Mouse (Mus musculus): ENCODE results near the gene Itih2.

Gene Itih2

DNA sequence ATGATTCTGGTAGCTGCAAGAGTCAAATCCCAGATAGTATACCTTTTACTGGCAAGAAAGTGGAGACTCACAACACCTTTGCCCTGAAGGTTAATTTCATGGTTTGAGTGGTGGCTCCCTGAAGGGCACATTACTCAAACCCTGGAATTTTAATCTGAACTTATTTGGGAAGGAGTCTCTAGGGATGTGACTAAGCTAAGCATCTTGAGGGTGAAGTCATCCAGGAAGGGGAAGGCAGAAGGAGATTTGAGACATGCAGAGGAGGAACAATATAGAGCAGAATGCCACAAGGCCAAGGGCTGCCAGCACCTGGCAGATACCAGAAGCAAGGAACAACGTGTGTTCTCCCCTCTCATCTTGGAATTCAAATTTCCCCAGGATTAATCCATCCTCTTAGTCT is 12.4 kb downstream of the Itih2 start:
- no peak for DNase-seq (ENCODE audit: low spot score in 2 of 2)

DNA sequence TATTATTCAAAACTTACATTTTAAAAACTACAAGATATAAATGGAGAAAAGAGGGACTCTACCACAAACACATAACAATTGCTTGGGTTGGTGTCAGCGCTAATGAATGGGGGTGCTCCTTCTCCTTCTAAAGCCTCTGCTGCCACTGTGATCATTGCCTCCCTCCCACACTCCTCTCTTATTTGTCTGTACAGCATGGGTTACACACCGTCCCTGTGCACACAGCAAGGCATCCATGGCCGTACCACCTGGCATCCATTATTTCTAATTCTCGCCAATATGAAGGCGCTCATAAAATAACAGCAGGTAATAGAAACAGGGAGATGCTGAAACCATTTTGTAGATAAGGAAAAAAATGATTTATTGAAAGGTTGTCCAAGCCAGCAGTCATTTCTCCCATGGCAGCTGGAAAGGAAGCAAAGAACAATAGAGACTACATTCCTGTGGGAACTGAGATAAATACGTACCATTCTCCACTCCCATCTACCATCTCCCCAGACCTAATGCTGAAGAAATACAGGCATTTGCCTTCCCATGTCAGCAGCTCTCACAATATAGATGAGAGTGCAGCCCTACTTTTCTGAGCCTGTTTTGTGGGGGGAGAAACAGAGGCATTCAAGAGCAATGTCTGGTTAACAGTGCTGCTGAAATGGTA is 22.5 kb downstream of the Itih2 start:
- DNase-seq (ENCODE audit: low spot score in 2 of 2) = no peak

DNA sequence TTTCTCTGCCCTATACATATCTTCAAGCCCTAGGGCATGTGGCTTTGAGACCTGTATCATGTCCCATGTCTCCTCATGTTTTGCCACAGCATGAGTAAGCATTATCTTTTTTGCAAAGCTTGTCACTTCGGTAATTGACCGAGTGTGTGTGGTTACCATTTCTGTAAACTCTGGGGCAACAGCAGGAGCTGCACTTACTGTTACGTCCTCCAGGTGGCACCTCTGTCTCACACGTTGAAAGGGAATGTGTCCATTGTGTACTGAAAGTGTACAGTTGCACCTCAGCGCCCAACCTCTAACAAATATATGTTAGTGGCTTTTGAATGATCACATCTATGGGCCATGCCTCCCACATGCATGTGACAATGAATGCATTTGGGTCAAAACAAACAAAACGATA is 30.0 kb downstream of the Itih2 start:
- peak; percentile 22 to 47 for DNase-seq (ENCODE audit: low spot score in 2 of 2)

DNA sequence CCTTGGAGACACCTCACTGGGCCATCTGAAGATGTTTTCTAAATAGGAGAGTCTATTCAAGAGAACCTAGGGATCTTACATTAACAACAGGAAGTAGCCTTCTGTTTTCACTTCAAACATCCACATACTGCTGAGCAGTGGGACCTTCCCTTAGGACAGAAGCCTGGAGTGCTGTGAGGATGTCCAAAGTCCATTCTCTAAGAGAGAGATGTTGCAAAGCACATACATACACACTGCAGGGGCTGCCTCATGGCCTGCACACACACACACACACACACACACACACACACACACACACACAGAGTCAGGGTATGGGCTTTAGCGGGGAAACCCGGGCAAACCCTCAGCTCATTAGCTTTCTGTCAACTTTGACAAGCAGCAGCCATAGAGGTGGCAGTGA is 30.7 kb downstream of the Itih2 start:
- no peak for DNase-seq (ENCODE audit: low spot score in 2 of 2)

DNA sequence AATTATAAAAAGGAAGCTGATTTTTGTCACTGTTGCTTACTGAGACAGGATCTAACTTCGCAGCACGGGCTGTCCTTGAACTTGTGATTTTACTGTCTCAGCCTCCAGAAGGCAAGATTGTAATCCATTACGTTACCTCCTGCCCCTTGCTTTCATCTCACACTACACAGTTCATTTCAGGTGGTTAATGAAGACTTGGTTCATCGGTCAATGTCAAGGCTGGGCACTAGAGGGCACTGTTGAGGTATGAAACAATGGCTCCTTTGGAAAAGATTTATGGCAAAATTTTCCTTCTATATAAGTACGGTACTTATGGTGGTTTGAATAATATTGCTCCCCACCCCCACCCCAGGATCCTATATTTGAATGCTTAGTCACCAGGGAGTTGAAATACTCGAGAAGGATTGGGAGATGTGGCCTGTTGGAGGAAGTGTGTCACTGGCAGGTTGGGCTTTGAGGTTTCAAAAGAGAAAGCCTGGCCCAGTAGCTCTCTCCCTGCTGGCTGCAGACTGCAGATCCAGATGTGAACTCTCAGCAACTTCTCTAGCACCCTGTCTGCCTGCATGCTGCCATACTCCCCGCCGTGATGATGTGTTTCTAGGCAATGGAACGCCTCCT is 32.5 kb downstream of the Itih2 start:
- no peak for DNase-seq (ENCODE audit: low spot score in 2 of 2)

DNA sequence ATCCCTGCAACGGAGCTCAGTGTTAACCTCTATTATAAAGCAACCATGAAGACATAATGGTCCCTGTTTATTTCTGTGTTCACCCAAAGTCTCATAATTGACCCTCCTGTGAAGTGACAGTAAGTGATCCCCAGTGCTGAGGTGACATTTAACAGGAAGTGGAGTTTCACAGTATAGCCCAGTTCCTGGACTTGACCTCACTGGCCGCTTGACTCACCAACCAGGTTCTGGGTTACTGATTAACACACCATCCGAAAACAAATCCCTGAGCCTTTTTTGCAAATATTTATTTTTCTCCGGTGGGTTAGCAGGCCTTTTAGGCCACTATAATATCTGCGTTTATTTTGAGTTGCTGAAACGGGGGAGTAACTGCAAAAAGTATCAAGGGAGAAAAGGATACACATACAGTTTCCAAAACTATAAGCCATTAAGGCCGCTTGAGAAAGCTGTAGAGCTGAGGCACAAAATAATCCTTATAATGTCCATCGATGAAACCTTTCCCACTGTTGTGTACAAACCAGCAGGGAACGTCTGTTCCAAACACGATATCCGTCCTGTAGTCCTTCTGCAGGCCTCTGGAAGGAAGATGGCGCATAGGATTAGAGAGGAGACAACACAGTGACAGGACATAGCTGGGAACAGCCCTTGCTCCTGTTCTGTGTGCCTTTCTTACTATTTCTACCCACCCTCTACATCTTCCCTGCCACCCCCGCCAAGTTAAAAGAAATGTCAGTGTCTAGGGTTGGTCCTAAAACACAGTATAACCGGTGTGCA is 36.7 kb downstream of the Itih2 start:
- no peak for DNase-seq (ENCODE audit: low spot score in 2 of 2)

DNA sequence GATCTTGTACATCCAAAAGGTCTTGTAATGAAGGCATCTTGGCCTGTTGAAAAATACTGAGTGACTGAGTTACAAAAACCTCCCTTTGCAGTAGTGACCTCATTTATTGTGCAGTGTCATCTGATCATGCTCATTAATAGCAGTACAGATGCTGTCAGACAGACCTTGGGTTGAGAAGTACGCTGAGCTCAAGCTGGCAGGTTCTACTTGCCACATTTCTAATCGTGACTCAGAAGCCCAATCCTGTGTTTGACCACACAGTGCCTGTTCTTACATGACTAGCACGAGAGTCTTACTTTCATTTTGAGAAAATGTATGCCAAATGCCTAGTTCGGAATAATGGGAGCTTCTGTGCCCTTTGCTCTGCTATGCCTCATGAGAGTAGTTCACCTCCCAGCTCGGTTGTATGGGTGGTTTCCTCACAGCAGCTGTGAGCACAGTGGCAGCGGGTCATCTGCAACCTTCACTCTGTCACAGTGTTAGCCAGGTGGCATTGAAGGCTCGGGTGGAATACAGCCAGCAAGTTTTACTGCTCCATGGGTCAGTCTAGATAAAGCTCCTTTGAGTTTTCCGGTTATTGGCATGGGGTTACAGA is 43.8 kb downstream of the Itih2 start:
- peak in 1 of 2 experiments; percentile 21 for DNase-seq (ENCODE audit: low spot score in 2 of 2)

DNA sequence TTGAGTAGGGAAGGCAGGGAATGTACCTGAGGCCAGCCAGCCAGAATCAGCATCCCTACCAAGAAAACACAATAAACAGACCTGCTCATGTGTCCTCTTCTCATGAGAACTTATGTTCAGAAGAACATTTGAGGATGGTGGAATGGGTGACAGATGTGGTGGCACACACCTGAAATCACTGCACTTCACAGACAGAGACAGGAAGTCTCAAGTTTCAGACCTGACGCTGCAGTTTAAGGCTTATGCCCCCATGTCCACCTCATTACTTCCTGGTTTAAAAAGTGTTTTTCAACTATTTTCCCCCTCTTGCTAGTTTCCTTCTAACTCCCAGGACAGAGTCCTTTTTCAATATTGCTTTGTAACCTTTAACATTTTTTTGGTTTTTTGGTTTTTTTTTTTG is 48.5 kb downstream of the Itih2 start:
- DNase-seq (ENCODE audit: low spot score in 2 of 2) = no peak

DNA sequence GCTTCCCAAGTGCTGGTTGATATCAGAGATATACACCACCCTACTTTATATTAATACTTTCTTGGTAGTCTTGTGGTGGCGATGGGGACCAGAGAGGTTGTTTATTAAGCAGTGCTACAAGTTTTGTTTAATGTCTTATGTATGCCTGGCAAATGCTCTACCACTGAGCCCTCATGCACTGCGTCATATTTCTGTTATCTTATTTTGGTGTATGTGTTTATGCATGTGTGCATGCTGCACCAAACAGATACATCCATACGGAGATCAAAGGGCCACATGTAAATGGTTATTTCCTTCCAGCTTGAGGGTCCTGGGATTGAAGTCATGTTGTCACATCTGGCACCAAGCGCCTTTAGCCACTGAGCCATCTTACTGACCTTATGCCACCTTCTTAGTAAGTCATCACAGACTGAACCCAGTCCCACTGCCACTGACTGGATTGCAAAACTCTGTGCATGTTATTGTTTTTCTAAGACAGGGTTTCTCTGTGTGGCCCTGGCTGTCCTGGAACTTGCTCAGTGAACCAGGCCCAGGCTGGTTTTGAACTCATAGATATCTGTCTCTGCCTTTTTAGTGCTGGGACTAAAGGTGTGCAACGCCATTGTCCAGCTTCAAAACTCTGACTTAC is 49.6 kb downstream of the Itih2 start:
- DNase-seq (ENCODE audit: low spot score in 2 of 2) = no peak

DNA sequence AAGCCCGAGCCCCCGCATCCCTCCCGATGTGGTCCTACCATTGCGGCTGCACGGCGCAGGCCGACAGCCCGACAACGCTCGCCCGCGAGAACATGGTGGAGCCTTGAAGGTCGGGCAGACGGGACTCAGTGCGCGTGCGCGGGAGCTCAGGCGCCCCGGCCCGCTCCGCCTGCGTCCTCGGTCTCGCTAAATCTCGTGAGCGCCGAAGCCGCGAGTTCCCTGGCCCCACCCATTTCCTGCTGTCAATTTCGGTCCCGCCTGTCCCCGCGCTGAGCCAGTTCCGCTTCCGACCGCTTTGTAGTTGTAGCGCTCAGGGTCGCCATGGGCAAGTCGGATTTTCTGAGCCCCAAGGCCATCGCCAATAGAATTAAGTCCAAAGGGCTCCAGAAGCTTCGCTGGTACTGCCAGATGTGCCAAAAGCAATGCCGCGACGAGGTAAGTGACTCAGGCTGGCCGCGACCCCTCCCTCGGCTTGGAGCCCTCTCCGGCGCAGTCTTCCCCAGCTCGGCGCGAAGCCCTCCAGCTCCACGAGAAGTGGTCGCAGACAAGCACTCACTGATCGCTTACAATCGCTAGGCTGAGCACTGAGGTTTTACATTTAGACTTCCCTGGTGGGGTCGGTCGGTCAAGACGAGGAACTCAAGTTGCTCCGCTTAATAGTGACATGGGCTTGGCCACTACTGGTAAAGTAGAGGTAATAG is 50.7 kb downstream of the Itih2 start, which contains the start of the genes Atp5c1 and Kin:
Gene Atp5c1 (minus strand): TSS at position 201 of the 701 bp plus-strand sequence.
Gene Kin (plus strand): TSS at position 284 of the 701 bp plus-strand sequence.
- peak; percentile 89 to 96 for DNase-seq (ENCODE audit: low spot score in 2 of 2)

DNA sequence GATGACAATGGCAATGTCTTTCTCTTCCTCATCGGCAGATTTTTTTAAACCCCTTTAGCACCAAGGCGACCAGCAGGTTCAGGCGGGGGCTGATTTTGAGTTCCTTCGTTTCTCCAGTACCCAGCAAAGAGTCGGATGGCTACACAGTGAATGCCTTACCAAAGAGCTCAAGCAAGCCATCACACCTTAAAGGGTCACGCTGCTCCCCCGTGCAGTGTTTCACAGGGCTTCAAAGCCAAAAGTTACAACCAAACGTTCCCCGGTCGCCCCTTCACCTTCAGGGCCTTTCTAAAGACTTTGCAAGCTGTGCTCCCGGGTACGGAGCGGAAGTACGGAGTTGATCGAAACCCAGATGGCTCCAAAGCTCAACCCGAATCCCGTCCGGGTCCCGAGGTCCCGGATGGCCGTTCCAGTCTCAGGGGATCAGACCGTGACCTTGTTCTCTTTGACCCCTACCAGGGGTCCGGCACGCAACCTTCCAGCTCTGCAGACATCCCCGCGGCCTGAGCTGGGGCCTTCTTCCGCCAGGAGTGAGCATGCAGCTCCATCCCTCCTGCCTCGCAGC is 51.4 kb downstream of the Itih2 start:
- DNase-seq (ENCODE audit: low spot score in 2 of 2) = peak in 1 of 2 experiments; percentile 5

DNA sequence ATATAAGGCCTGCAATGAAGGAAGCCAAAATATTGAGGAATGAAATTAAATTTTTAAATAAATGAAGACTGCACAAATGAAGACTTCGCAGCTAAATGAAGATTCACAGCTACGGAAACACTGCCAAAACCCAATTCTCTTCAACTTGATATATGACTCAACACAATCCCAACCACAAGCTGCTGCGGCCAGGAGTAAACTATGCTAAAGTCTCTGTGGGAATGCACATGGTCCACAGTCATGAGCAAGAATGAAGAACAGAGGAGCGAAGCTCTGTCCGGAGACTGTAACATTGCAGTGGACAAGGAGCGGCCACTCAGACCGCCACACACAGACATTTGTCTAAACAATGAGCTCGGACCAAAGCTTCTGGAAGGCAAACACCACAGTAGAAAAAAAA is 54.5 kb downstream of the Itih2 start:
- no peak for DNase-seq (ENCODE audit: low spot score in 2 of 2)

DNA sequence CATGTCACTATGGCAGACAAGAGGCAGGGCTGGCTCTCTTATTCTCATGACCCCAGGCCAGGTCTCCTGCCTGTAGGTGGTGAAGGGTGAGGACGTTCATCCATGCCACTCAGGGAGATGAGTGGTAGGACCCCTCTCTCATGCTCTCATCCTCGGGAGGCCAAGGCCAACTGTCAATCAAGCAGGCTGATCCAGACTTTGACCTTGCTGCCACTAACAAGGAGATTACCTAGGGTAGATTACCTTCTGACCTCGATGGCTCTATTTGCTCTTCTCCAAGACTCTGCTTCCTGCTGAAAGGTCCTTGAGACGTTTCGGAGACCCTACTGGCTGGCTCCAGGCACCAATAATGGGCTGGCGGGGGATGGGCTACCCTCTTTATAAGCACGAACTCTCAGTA is 56.7 kb downstream of the Itih2 start:
- no peak for DNase-seq (ENCODE audit: low spot score in 2 of 2)

DNA sequence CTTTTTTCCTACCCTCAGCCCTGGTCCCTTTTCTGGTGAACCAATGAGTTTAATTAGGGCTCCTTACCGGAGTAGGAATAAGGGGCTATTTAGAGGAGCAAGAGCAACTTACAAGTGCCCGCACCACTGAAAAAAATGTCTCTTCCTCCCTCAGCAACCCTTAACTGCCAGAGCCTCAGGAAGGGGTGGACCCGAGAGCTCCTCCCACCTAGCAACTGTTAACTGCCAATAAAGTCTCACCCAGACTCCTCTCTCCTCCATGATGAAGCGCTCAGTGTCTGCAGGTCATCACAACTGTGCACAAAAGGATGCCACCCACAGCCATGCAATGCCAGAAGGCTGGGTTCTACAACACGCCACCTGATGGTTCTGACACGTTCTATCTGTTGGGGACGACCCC is 59.4 kb downstream of the Itih2 start:
- no peak for DNase-seq (ENCODE audit: low spot score in 2 of 2)

DNA sequence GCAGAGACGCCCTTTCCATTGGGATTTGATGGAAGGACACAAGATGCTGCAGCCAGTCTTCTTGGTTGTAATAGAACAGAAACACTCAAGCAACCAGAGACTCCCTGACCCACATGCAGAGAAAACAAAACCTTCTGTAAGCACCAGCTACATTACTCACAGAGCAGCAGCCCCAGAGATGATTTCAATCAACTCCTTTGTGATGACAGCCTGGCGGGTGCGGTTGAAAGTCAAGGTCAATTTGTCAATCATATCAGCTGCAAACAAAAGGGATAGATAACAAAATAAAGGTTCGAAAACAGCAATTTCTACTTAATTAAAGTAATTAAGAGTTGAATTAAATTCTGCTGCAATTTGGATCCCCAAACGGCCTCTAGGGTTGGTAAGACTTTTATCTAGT is 72.4 kb downstream of the Itih2 start:
- no peak for DNase-seq (ENCODE audit: low spot score in 2 of 2)

DNA sequence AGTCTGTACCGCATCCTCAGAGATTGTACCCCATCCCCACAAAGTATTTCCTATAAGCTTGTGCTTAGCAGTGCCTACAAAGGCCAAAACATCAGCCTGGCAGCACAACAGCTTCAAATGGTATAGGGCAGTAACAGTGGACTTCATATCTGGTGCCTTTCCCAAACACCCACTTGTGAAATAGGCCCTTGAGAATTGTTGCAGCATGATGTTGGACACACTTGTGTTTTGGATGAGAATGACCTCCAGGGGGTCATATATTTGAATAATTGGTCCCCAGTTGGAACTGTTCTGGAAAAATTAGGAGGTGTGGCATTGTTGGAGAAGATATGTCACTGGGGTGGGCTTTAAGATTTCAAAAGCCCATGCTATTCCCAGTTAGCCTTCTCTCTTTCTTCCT is 79.2 kb downstream of the Itih2 start:
- DNase-seq (ENCODE audit: low spot score in 2 of 2) = no peak

DNA sequence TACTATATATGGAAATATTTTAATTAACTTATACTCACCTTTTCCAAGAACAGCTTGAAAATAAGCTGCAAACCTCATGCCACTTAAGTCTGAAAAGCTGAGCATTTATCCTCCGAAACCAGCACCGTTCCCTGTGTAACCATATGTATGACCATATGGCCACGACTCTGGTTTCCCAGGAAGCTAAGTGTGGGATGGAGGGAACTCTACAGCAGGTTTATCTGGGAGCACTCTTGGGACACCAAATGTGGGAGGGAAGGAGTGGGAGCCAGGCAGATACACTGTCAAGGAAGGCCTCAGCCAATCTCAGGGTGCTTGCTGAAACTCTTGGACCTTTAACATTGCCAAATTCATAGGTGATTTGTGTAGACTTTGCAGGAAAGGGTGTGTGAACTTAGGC is 80.3 kb downstream of the Itih2 start:
- DNase-seq (ENCODE audit: low spot score in 2 of 2) = no peak

DNA sequence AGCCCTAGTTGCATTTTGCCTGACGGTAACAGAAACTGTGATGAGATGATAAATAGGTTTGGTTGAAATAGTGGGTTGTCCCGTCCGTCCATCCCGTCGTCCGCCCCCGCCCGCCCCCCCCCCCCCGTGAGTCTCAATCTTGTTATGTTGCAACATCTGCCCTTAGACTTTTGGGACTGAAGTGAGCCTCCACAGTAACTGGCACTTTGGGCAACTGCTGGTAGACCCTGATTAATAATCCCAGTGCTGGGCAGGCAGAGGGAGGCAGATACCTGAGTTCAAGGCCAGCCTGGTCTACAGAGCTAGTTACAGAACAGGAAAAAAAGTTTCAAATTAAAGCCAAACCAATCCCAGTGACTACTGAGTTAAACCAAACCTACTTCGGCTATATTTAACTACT is 81.7 kb downstream of the Itih2 start:
- no peak for DNase-seq (ENCODE audit: low spot score in 2 of 2)

DNA sequence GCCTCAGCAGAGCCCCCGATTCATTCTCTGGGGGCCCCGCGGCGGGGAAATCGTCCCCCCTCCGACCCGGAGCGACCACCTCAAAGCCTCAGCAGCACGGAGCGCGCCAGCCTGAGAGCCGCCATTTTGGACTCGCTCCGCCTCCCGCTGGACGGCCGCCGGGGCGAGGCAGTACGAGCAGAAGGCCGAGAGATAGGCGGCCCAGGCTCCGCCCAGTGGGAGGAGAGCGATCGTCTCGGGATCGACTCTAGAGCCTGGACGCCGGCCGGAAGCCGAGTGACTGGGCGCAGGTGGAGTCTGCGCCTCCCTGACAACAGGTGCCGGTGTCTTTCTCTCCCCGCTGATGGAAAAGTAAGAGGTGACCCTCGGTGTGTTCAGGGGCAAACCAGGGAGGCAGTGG is 82.7 kb downstream of the Itih2 start, which contains the start of gene Taf3:
Gene Taf3 (minus strand): TSS at position 136 of the 400 bp plus-strand sequence.
- peak; percentile 88 to 91 for DNase-seq (ENCODE audit: low spot score in 2 of 2)

DNA sequence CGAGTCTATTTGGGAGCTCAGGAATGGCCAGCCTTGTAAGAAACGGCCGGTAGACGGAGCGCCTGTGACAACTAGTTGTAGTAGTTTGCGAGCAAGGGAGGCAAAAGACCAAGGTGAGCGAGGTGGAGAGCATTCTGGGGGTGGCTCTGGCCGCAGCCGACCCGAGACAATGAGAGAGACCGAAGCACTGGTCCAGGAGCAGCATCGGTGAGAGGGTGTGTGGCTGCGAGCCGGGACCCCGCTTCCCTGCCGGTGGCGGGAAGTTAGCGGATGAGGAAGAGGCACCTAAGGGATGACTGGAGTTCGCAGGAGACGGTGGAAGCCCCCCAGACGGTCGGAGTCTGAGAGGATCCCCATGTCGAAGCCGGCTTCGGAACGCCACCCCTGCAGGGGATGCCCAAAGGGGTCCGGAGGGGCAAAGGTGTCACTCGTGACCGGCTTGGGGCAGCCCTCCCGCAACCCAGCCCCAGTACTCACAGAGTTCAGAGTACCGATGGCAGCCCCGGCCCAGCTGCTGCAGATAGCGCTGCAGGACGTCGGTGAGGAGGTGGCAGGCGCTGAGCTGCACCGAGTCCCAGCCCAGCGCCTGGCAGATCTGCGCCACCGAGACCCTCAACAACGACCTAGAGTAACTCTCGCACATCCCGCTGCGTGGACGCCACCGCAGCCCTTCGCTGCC is 83.3 kb downstream of the Itih2 start:
- DNase-seq (ENCODE audit: low spot score in 2 of 2) = peak in 1 of 2 experiments; percentile 64
